Mouse (Mus musculus): ENCODE data around the gene Gm1113.

Gm1113 gene

DNA sequence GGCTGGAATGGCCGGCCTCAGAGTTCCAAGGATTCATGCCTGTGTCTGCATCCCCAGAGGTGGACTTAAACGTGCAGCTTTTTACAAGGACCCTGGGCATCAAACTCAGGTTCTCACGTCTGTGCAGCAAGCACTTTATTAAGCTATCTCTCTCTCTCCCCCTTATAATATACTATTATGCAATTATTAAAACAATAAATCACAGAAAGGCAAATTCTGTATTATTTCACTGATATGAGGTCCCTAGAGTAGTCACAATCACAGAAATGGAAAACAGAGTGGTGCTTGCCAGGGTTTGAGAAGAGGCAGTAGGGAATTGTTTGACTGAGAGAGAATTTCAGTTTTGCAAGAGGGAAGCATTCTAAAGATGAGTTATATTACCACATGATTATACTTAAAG lies 11.1 kb upstream of the Gm1113 start:
- no peak for DNase-seq (ENCODE audit: low spot score in 2 of 2)

DNA sequence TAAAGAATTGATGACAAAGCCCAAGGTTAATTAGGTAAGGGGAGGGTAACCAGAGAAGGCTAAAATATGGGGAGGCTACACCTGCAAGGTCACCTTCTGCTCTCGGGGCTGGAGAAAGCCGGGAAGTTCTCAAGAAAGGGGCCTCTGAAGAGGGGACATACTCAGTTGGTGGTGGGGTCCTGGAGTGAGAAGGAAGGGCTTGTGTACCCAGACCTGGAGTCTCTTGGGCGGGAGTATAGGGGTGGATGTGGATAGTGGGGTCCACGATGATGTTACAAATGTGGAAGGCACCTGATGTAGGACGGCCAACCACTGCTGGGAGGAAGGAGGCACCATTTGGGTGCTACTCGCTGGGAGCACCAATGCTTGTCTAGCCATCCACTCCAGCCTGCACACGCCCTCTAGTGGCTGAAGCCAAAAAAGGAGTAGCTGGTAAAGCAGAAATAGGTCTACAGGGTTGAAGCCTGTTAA lies 5.9 kb upstream of the Gm1113 start:
- peak; percentile 38 to 54 for DNase-seq (ENCODE audit: low spot score in 2 of 2)

- DNase-seq (ENCODE audit: low spot score in 2 of 2), result peak in 1 of 2 experiments; percentile 52
Measured at GRCm38 (mm10) chr9:35523541-35523940, 5.5 kb upstream of the Gm1113 start.

- DNase-seq (ENCODE audit: low spot score in 2 of 2), result no peak
Measured at GRCm38 (mm10) chr9:35522821-35523515, 4.9 kb upstream of the Gm1113 start.

GRCm38 (mm10) chr9:35522241-35522640 lies 4.2 kb upstream of the Gm1113 start:
- DNase-seq (ENCODE audit: low spot score in 2 of 2), result no peak

DNA sequence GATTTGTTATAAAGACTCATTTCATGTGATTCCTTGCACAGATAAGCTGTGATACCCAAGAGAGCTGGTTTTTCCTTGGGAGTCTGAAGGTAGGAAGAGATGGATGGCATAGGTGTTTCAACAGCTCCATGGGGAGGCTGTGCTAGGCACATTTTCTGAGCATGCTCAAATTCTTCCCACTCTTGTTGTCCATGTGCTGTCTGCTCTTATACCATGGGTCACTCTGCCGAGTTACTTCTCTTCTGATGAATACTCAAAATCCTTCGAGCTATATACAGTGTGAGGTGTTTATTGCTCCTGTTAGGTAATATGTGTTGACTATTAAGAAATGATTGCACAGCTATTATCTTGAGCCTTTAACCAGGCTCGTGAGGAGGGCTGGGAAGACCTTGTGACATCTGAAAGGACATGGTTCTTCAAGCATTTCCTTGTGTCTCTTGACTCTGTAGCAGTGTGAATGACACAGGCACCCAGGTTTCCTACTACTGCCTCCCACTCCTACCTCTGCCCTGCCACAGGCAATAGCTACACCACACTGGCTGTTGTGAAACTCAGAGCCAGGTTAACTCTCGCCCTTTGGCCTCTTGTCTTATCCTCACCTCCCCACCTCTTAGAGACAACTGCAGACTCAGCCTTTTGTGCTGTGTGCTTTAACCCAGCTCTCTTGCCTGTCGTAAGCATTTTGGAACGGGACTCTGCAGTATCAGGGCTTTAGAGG lies 2.7 kb upstream of the Gm1113 start:
- no peak for DNase-seq (ENCODE audit: low spot score in 2 of 2)

- no peak for DNase-seq (ENCODE audit: low spot score in 2 of 2)
Measured at GRCm38 (mm10) chr9:35516711-35517110, 1.4 kb downstream of the Gm1113 start.

DNA sequence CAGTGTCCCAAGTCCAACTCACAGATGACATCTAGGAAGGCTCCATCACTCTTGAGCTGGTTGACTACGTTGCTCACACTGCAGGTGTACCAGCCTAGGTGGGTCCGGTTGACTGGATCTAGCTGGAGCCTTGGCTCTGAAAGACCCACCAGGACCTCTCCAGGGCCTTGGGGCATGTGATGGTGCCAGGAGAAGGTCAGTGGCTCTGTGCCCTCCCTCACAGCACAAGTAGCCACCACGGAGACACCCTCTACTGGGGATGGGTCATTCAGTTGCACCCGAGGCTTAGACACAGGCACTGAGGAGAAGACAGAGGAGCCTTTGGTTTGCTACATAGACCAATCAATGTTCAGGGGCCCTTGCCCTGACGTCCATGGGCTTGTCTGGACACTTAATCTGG lies 1.9 kb downstream of the Gm1113 start:
- no peak for DNase-seq (ENCODE audit: low spot score in 2 of 2)

DNA sequence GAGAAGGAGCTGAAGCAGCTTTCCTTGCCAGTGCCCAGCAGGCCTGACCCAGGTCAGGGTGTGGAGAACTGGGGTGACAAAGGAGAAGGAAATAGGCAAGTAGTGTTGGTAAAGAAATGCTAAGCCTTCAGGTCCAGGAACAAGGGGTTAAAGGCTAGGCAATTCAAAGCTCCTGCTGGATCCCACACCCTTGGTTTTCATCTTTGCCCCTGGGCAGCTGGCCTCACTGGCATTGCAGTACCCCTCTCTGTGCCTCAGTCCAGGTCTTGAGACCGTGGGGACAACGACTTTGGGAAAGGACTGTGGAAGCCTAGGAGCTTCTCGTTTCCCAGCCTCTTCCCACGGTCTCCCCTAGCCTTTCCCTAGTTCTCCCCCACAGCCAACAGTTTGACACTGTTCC lies 4.2 kb downstream of the Gm1113 start:
- DNase-seq (ENCODE audit: low spot score in 2 of 2), result no peak

DNA sequence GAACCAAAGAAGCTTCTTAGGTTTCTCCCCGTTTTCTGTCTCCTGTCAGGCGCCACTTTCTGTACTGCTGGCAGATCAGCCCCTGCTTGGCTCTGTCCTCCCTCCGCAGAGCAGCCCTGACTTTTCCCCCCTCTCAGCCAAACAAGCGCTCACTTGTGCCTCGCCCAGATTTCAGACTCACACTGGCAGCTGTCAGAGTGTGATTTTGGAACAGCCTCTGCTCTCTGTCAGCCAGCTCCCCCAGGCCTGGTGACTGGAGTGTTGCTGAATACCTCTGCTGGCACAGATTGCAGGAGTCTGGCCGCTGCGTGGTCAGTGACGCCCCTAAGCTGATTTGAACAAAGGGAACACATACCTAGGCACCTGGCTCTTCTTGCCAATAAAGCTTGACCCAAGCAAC lies 9.8 kb downstream of the Gm1113 start:
- DNase-seq (ENCODE audit: low spot score in 2 of 2), result no peak

DNA sequence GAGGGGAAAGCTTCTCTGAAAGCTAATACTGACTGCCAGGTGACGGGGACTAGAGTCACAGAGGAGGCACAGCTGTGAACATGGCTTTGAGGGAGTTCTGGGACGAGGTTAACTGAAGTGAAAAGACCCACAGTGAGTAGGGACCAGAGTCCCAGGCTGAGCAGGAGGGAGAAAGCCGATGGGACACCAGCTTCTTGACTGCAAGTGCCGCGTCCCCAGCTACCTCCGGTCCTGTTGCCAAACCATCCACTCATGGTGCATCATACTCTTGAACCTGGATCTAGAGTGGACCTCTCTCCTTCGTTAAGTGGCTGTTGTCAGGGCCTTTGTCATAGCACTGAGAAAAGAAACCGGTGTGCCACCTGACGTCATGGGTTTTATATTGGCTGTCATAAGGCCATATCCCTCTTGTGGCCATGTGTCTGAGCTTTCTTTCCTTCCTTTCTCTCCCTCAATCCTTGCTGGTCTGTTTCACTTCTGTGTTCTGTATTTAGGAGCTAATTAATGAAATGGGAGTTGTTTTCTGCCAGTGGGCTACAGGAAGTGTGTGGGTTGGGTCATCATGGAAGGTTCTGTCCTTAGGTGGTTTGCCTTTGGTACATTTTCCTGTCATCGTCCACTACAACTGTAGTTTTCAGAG lies 15.6 kb downstream of the Gm1113 start:
- DNase-seq (ENCODE audit: low spot score in 2 of 2), result no peak

DNA sequence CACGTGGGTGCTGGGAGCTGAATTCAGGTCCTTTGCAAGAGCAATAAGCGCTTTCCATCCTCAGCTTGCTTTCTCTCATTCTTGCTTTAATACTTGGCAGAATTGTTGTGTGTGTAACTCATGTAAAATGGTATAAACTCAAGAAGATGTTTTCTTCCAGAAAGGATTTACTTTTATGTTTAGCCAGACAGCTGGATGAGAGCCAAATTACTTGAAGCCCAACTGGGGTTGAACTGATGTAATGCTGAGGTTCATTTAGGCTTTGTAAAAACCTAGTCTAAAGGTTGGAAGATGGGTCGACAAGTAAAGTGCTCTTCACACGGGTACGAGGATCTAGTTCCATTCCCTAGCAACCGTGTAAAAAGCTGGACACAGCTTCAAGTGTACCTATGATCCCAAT lies 18.1 kb downstream of the Gm1113 start:
- DNase-seq (ENCODE audit: low spot score in 2 of 2), result no peak

DNA sequence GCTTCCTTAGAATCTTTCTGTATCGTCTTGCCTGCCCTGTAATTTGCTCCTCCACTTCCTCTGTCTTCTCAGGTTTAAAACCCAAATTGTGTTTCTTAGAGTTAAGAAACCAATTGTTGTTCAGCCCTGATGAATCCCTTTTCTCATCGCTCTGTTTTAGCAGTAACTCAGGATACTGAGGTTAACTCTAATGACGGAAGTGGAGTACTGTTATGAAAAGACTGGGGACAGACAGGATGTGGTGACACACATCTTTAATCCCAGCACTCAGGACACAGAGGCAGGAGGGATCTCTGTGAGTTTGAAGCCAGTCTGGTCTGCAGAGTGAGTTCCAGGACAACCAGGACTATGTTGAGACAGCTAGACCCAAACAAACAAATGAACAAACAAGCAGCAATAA lies 22.6 kb downstream of the Gm1113 start:
- DNase-seq (ENCODE audit: low spot score in 2 of 2), result no peak

DNA sequence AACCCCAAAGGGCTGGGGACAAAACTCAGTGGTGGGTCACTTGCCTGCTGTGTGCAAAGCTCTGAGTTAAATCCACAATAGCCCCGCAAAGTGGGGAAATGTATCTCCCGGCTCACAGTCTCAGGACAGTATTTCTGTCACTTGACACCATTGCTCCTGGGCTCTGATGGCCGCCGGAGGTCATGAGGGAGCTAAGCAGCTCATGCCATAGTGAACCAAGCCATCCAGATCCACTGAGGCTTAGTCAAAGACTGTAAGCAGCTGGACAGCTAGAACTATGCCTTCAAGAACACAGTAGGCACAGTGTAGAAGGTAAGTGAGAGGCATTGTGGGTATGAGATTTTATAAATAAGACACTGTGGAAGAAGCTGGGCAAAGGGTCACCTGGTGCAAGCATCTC lies 23.1 kb downstream of the Gm1113 start:
- no peak for DNase-seq (ENCODE audit: low spot score in 2 of 2)

DNA sequence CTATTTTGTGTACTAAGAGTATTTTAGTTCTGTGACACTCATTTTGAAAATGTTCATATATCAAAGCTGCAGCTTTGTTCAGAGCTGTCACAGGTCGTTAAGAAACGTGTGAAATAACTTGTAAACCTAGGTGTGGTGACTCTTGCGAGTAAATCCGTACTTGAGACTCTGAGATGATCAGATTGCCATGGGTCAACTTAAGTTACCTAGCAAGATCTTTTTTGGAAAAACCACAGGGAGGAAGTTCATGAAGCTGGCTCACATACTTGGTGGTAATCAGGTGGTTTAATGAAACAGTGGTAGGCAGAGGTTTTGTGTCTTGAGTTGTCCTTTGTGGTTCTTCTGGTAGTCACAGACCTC lies 24.4 kb downstream of the Gm1113 start:
- DNase-seq (ENCODE audit: low spot score in 2 of 2), result no peak

GRCm38 (mm10) chr9:35493033-35493732 lies 24.9 kb downstream of the Gm1113 start:
- DNase-seq (ENCODE audit: low spot score in 2 of 2), result no peak

GRCm38 (mm10) chr9:35491109-35491866 lies 26.8 kb downstream of the Gm1113 start:
- DNase-seq (ENCODE audit: low spot score in 2 of 2), result no peak

- DNase-seq (ENCODE audit: low spot score in 2 of 2), result no peak
Measured at GRCm38 (mm10) chr9:35488496-35488895, 29.6 kb downstream of the Gm1113 start.

DNA sequence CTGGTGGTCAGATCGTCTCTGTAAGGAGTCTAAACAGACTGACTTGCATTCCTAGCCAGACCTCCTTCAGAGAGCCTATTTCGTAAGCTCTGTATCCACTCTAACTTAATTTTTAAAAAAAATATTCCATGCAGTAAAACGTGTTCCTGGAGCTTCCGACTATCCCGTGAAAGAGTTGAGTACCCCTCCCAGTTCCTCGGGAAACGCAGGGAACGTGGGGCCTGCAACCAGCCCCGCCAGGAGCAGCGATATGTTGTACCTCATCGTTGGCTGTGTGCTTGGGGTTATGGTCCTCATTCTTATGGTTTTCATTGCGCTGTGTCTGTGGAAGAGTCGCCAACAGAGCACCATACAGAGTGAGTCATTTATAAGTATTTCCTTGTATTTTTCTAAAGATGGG lies 31.5 kb downstream of the Gm1113 start:
- DNase-seq (ENCODE audit: low spot score in 2 of 2), result no peak

- no peak for DNase-seq (ENCODE audit: low spot score in 2 of 2)
Measured at GRCm38 (mm10) chr9:35483949-35484348, 34.1 kb downstream of the Gm1113 start.

DNA sequence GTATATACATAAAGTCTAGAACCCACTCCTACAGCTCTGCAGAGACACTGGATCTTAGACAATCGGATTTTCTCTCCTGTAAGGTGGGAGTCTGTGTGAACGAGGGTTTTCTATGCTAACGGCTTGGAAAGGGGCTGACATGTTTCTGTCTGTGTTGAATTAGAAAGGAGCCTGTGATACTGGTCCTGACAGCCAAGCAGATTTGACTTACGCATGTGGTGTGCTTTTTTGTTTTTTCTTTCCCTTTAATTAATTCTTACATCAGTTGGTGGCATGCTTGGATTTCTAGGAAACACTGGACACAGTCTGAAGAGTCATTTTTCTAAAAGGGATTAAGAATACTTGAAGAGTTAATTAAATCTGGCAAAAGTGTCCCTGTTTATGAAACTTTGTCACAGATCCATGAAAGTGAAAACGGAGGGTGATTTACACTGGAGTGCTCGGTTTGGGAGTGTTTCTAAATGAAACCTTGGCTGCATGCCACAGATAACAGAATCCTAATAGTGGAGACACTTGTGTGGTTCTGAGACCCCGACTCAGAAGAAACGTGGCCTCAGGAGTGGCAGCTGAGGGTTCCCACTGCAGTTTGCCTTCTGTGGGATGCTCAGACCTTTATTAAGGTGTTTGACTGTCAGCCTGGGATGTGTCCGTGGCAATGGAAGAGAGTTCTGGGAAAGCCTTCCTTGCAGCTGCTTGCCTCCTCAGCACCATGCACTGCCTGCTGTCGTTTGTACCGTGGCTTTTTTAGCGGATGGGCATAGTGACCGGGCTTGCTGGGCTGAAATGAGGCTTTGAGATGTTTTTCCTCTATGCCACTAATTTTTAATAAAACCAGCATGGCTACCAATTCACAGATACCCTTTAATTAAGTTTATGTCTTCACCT lies 35.8 kb downstream of the Gm1113 start:
- DNase-seq (ENCODE audit: low spot score in 2 of 2), result no peak

Measured in urinary bladder, adult 18-20 months (tissue).